Mouse (Mus musculus) C2C12 (cell line): Measurements from ENCODE around the gene Gtf3c1. TPM values are rescaled to one million over a fixed set of nuclear protein-coding genes. Genes with fewer than 3 reads are reported as not detected.

Source experiments
- H3K27me3 ChIP-seq: one replicate; pipeline ENCODE4 v1.6.1; 2011; ENCODE audit not compliant: control insufficient read depth, insufficient read depth, insufficient read length
- H3K36me3 ChIP-seq: one replicate; pipeline ENCODE4 v1.6.1; 2011; ENCODE audit not compliant: control insufficient read depth, insufficient read depth
- H3K4me3 ChIP-seq: one replicate; pipeline ENCODE4 v1.5.1; 2011; ENCODE audit warnings: mild to moderate bottlenecking, control low read depth; ENCODE audit not compliant: poor library complexity, insufficient read depth, severe bottlenecking
- H3K79me2 ChIP-seq: one replicate; pipeline ENCODE4 v1.6.1; 2011; ENCODE audit not compliant: control insufficient read depth, insufficient read depth
- H3K79me3 ChIP-seq: one replicate; pipeline ENCODE4 v1.6.1; 2011; ENCODE audit warnings: low read depth, control low read depth
- H3ac ChIP-seq: one replicate; pipeline ENCODE3; 2011; ENCODE audit warnings: low read depth; ENCODE audit not compliant: control insufficient read depth, insufficient read length
- CEBPB ChIP-seq: IDR thresholded peaks from one replicate; pipeline ENCODE4 v1.6.1; 2011; ENCODE audit warnings: low read depth, mild to moderate bottlenecking, control low read depth, moderate library complexity
- CTCF ChIP-seq: IDR thresholded peaks from one replicate; pipeline ENCODE4 v1.5.1; 2011; ENCODE audit not compliant: control insufficient read depth, insufficient read depth, insufficient read length
- FOSL1 ChIP-seq: IDR thresholded peaks from one replicate; pipeline ENCODE4 v1.8.0; 2011; ENCODE audit warnings: mild to moderate bottlenecking, low read length; ENCODE audit not compliant: poor library complexity, insufficient read depth, severe bottlenecking
- MAX ChIP-seq: IDR thresholded peaks from one replicate; pipeline ENCODE4 v1.6.1; 2011; ENCODE audit warnings: mild to moderate bottlenecking, control low read depth
- MYOD1 ChIP-seq: IDR thresholded peaks from one replicate; pipeline ENCODE4 v1.6.1; 2011; ENCODE audit warnings: low read depth; ENCODE audit not compliant: control insufficient read depth, insufficient read length
- MYOG ChIP-seq: IDR thresholded peaks from one replicate; pipeline ENCODE4 v1.6.1; 2011; ENCODE audit not compliant: control insufficient read depth, insufficient read length; ENCODE audit errors: extremely low read depth
- USF1 ChIP-seq: IDR thresholded peaks from one replicate; pipeline ENCODE4 v1.6.1; 2011; ENCODE audit warnings: low read depth, mild to moderate bottlenecking, control low read depth, moderate library complexity
- polyA plus RNA-seq: library from polyadenylated mRNA; unstranded; fragments of >200 nt; fragmentation: generic; extraction: Trizol; gene quantifications from one replicate; pipeline ENCODE4 v1.2.1, GENCODE M21; 2012; ENCODE audit warnings: missing spikeins

Gtf3c1 gene
- polyA plus RNA-seq, 1 experiment, result 37.1 TPM

DNA sequence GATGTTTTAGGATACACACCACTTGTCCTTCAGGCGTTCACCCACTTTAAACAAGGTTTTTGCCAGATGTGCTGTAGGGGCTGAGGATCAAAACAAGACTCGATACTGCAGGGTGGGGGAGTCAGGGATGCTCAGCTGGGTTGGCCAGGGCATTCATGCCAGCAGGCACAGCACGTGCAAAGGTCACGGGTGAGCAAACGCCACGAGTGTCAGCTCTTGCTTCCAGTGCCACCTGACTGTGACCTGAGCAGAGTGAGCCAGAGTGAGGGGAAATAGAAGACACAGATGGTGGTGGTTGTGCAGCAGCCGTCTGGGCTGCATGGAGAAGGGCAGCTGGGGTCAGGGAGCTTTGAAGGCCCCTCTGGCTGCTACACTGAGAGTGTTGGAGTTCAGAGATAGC, 81.8 kb downstream of the Gtf3c1 start:
- Histone ChIP-seq H3K27me3 (peaks cover 6% of the 10 kb centered on the region), H3K79me2 (no peaks in the 10 kb centered on the region), H3K4me3 (no peak overlapping the region), H3K36me3 (no peaks in the 10 kb centered on the region), H3K79me3 (no peaks in the 10 kb centered on the region), H3ac (no peak overlapping the region)
- TF ChIP-seq CTCF, result no peak
- TF ChIP-seq MYOG, result no peak
- no peak for TF ChIP-seq CEBPB
- no peak for TF ChIP-seq FOSL1
- no peak for TF ChIP-seq MAX
- no peak for TF ChIP-seq USF1
- no peak for TF ChIP-seq MYOD1

DNA sequence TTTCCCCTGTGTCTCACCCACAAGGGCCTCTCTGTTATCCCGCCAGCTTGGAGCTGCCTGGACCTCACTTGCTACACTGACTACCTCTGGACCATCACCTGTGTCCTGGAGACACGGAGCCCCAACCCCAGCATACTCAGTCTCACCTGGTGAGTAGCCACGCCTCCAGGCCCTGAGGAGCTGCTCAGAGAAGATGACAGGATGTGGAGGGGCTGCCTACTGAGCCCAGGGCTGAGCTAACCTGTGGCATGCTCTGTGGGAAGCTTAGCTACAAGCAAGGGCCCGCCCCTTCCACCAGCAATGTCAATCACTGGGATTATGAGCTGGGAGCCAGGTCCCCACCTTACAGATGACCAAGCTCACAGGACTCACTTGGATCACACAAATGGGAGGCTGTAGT, 82.4 kb downstream of the Gtf3c1 start:
- TF ChIP-seq MAX (no peak), FOSL1 (no peak), CEBPB (no peak), MYOG (no peak), CTCF (no peak), MYOD1 (no peak), USF1 (no peak)
- no peak overlapping the region for H3ac ChIP-seq
- H3K79me2 ChIP-seq, result no peaks in the 10 kb centered on the region
- H3K79me3 ChIP-seq, result no peaks in the 10 kb centered on the region
- peaks cover 6% of the 10 kb centered on the region for H3K27me3 ChIP-seq
- no peak overlapping the region for H3K4me3 ChIP-seq
- H3K36me3 ChIP-seq, result no peaks in the 10 kb centered on the region

DNA sequence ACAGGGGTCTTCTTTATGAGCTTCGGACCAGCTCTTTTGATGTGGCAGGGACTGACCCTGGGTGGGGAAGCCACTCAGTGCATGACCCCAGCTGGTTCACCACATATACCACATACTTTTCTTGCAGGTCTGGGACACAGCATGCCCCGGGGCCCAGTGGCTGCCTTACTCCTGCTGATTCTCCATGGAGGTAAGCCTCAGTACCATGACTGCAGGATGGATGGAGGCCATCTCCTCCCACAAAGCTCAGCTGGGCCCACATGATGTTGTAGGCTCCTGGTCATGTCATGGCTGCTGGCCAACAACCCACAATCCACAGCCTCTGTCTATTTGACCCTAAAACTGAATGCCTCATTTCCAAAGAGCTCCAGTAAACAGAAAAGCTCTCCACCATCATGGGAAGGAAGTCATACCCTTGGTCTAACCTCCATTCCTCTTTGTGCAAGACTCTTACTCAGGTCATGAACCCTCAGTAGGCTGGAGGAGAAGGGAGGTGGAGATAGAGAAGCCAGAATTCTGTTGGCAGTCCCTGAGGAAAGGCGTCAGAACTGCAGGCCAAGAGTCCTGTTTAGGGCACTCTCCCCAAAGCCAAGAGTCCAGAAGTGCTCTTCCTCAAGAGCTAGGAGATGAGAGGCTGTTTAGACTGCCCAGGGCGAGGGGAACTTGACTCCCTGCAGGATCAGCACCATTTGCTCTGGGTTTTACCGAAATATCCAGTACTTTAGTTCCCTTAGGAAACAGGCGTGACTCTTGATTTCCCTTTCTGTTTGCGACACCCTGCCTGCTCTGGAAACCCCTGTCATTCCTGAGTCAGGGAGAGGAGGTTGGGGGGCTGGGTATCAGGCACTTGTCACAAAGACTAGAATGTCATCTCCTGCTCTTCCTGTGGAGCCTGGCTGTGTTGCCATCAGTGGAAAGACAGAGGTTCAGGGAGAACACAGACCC, 84.6 kb downstream of the Gtf3c1 start:
- Histone ChIP-seq H3K79me3 (no peaks in the 10 kb centered on the region), H3K79me2 (no peaks in the 10 kb centered on the region), H3K36me3 (no peaks in the 10 kb centered on the region), H3K4me3 (no peak overlapping the region), H3K27me3 (peaks cover 6% of the 10 kb centered on the region), H3ac (no peak overlapping the region)
- TF ChIP-seq MYOG, result no peak
- no peak for TF ChIP-seq FOSL1
- TF ChIP-seq CTCF, result no peak
- TF ChIP-seq MYOD1, result no peak
- no peak for TF ChIP-seq CEBPB
- no peak for TF ChIP-seq USF1
- TF ChIP-seq MAX, result no peak

DNA sequence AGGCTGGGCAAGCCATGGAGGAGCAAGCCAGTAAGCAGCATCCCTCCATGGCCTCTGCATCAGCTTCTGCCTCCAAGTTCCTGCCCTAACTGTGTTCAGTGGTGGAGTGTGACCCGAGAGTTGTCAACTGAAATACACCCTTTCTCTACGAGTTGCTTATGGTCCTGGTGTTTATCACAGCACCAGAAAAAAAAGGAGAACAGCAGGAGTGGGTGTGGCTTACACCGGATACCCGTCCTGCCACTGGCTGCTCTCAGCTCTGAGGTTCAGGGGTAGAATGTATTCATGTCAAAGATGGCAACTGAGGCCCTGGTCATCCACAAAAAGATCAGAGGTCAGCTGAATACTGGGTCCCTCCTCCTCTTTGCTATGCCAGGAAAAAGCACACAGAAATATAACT, 87.5 kb downstream of the Gtf3c1 start:
- no peak overlapping the region for H3ac ChIP-seq
- no peaks in the 10 kb centered on the region for H3K79me2 ChIP-seq
- TF ChIP-seq CTCF, result no peak
- no peak for TF ChIP-seq FOSL1
- TF ChIP-seq USF1, result no peak
- no peak for TF ChIP-seq MYOG
- TF ChIP-seq MAX, result no peak
- no peak for TF ChIP-seq CEBPB
- TF ChIP-seq MYOD1, result no peak
- H3K79me3 ChIP-seq, result no peaks in the 10 kb centered on the region
- no peaks in the 10 kb centered on the region for H3K36me3 ChIP-seq
- H3K27me3 ChIP-seq, result no peaks in the 10 kb centered on the region
- no peak overlapping the region for H3K4me3 ChIP-seq

DNA sequence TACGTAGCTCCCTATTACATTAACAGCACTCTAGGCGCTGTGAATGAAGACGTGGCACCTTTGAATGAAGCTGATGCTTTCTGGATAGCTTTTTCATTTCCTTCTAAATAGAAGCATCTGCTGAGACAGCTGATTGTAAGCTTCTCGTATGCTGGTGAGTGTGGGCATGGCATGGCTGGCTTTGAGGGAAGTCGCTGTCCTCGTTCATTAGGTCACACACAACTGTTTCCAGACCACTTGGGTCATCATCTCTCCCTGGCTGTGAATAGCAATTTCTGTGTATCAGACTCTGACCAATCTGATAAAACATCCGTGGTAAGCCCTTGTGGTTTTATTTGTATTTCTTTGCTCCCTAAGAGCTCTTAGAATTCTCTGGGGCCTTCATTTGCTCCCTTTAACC, 89.6 kb downstream of the Gtf3c1 start:
- Histone ChIP-seq H3K79me3 (no peaks in the 10 kb centered on the region), H3K27me3 (no peaks in the 10 kb centered on the region), H3K36me3 (no peaks in the 10 kb centered on the region), H3K79me2 (no peaks in the 10 kb centered on the region), H3ac (no peak overlapping the region), H3K4me3 (no peak overlapping the region)
- TF ChIP-seq CEBPB (no peak), FOSL1 (no peak)

DNA sequence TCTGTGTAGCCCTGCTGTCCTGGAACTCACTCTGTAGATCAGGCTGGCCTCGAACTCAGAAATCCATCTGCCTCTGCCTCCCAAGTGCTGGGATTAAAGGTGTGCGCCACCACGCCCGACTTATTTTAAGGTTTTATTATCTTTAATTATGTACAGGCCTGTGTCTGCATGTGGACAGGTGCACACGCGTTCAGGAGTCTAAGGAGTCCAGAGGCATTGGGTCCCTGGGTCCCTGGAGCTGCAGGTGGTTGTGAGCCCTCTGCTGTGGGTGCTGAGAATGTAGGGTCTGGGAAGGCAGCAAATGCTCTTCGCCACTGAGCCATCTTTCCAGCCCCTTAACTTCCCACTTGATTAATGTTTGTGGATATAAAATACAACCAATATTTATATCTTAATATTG, 92.1 kb downstream of the Gtf3c1 start:
- TF ChIP-seq MAX (no peak), CEBPB (no peak), USF1 (no peak), CTCF (no peak), MYOD1 (no peak), FOSL1 (no peak), MYOG (no peak)
- Histone ChIP-seq H3K36me3 (no peaks in the 10 kb centered on the region), H3K27me3 (no peaks in the 10 kb centered on the region), H3K79me2 (no peaks in the 10 kb centered on the region), H3K4me3 (no peak overlapping the region), H3K79me3 (no peaks in the 10 kb centered on the region), H3ac (no peak overlapping the region)
